Mouse (Mus musculus) olfactory bulb, adult 2 months (tissue): Measurements from ENCODE around the gene Cd24a.

Experiments used
- CTCF ChIP-seq: fragments of 200-500 bp; IDR thresholded peaks from 2 replicates; pipeline ENCODE4 v1.5.1; 2012; ENCODE audit warnings: low read depth, mild to moderate bottlenecking, low read length, moderate library complexity; ENCODE audit not compliant: insufficient read depth
- POLR2A ChIP-seq: fragments of 200-500 bp; IDR thresholded peaks from 2 replicates; pipeline ENCODE4 v1.6.1; 2012; ENCODE audit warnings: mild to moderate bottlenecking, low read depth, low read length, moderate library complexity; ENCODE audit not compliant: insufficient read depth

DNA sequence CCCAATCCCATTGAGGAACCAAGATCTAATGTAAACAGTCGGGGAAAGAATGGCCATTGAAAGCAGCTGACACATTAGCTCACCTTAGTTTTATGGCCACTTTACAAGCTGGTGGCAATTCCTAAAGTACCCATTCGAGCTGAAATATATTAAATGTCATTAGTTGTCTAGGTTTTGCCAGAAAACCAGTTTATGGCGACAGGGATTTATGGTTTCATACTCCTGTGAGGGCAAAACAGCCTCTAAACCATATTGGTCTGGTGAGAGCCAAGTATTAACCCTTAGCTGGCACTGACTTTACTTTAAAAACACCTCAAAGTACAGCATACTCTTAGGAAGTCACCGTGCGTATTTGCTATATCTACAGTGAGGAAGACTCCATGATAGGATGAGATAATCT lies 46.3 kb downstream of the Cd24a start:
- TF ChIP-seq CTCF, result no peak
- no peak for TF ChIP-seq POLR2A
